ENCODE assay signal across 16 mouse cellular contexts in genomic region chr17:5080884-5081419, GRCm38 (mm10).
DNase-seq lines count a peak whose midpoint lies in the region; ATAC-seq and TF ChIP-seq lines count a peak whose summit lies in the region.
"Had no signal": no experiment of that assay in that cellular context is flagged by ENCODE, and none has a peak within 500 bp of the region (broad histone marks: within the 10 kb centered on the region; RNA-seq: fewer than 3 reads in every experiment).

No protein-coding gene starts in this region.

- TF ChIP-seq CTCF in liver, embryonic 14.5 days (IDR thresholded peaks at IDR 0.05; ENCODE audit: low read depth), result no peak
- no peak for TF ChIP-seq CTCF in bone marrow macrophage, adult 2 months (IDR thresholded peaks at IDR 0.05; ENCODE audit: low read depth, low read length)

- WGBS in liver, embryonic 14.5 days (ENCODE audit: insufficient replicate concordance), result 33% methylated on average over 12 of the region's 12 CpGs
- 49% methylated on average over 12 of the region's 12 CpGs for WGBS in liver, embryonic 12.5 days (ENCODE audit: insufficient replicate concordance)
- WGBS in hindbrain, embryonic 12.5 days, result 61% methylated on average over 12 of the region's 12 CpGs

- no peaks in the 10 kb centered on the region for H3K36me3 ChIP-seq in liver, embryonic 14.5 days (replicated peaks; ENCODE audit: control insufficient read depth, insufficient read depth, low read depth)
- H3K36me3 ChIP-seq in liver, embryonic 12.5 days, result no peaks in the 10 kb centered on the region
- H3K36me3 ChIP-seq in hindbrain, embryonic 12.5 days, result no peaks in the 10 kb centered on the region
- H3K36me3 ChIP-seq: embryonic facial prominence, embryonic 15.5 days had no signal

- H3K27me3 ChIP-seq in liver, embryonic 14.5 days (ENCODE audit: control insufficient read depth, insufficient read depth, low read length), result no peaks in the 10 kb centered on the region
- no peaks in the 10 kb centered on the region for H3K27me3 ChIP-seq in liver, embryonic 12.5 days (replicated peaks)
- no peaks in the 10 kb centered on the region for H3K27me3 ChIP-seq in hindbrain, embryonic 12.5 days
- H3K27me3 ChIP-seq: embryonic facial prominence, embryonic 15.5 days; forebrain, embryonic 13.5 days; Patski had no signal

- no peaks in the 10 kb centered on the region for H3K9me3 ChIP-seq in liver, embryonic 14.5 days (ENCODE audit: control insufficient read depth, low read length)
- H3K9me3 ChIP-seq in liver, embryonic 12.5 days (replicated peaks), result no peaks in the 10 kb centered on the region
- H3K9me3 ChIP-seq in hindbrain, embryonic 12.5 days (replicated peaks), result no peaks in the 10 kb centered on the region
- H3K9me3 ChIP-seq: embryonic facial prominence, embryonic 15.5 days; forebrain, embryonic 13.5 days had no signal

- peak; percentile 7 for DNase-seq in cerebellum, adult 11-12 months
- DNase-seq in cerebellum, adult 11 months, result no peak
- DNase-seq in liver, embryonic 14.5 days (ENCODE audit: low read depth in 3 of 3, low spot score in 3 of 3), result no peak
- DNase-seq in left cerebral cortex, adult 18-20 months (ENCODE audit: low spot score in 2 of 2), result no peak
- DNase-seq: cerebellum, postnatal 14 days; gastrocnemius, adult 2 months; kidney, adult 18-20 months; kidney, postnatal 25 days; right cerebral cortex, postnatal 14 days had no signal

- no peak overlapping the region for H3K4me3 ChIP-seq in liver, embryonic 14.5 days (ENCODE audit: insufficient read depth in 1 of 2, low read depth in 2 of 2, low read length in 2 of 2)
- H3K4me3 ChIP-seq in liver, embryonic 12.5 days, result no peak overlapping the region
- no peak overlapping the region for H3K4me3 ChIP-seq in bone marrow macrophage, adult 2 months (ENCODE audit: insufficient read depth, low read length)
- no peak overlapping the region for H3K4me3 ChIP-seq in hindbrain, embryonic 12.5 days
- H3K4me3 ChIP-seq: embryonic facial prominence, embryonic 15.5 days; forebrain, embryonic 13.5 days; gastrocnemius, adult 2 months had no signal

- no peak for TF ChIP-seq EP300 in liver, embryonic 14.5 days (IDR thresholded peaks at IDR 0.05; ENCODE audit: low read depth)

- H3K9ac ChIP-seq in liver, embryonic 14.5 days (replicated peaks), result no peak overlapping the region
- no peak overlapping the region for H3K9ac ChIP-seq in liver, embryonic 12.5 days
- no peak overlapping the region for H3K9ac ChIP-seq in hindbrain, embryonic 12.5 days
- H3K9ac ChIP-seq: embryonic facial prominence, embryonic 15.5 days; forebrain, embryonic 13.5 days had no signal

- H3K4me2 ChIP-seq in liver, embryonic 14.5 days (ENCODE audit: low read depth), result 0 out of 2 replicates have a peak overlapping the region, but pooled peaks have one; percentile 6
- no peak overlapping the region for H3K4me2 ChIP-seq in liver, embryonic 12.5 days
- no peak overlapping the region for H3K4me2 ChIP-seq in hindbrain, embryonic 12.5 days (replicated peaks)
- H3K4me2 ChIP-seq: embryonic facial prominence, embryonic 15.5 days; forebrain, embryonic 13.5 days had no signal

- peaks cover 9 to 36% of the 10 kb centered on the region in 2 experiments; a peak in 3 of 4 replicates for H3K4me1 ChIP-seq in liver, embryonic 14.5 days (replicated peaks; ENCODE audit: control insufficient read depth in 2 of 2, insufficient read depth in 2 of 2, low read length in 1 of 2)
- peaks cover 76% of the 10 kb centered on the region for H3K4me1 ChIP-seq in liver, embryonic 12.5 days
- peaks cover 38% of the 10 kb centered on the region for H3K4me1 ChIP-seq in bone marrow macrophage, adult 2 months (ENCODE audit: control insufficient read depth, insufficient read depth, low read length)
- peaks cover 82% of the 10 kb centered on the region for H3K4me1 ChIP-seq in hindbrain, embryonic 12.5 days

- no peak for TF ChIP-seq POLR2A in bone marrow macrophage, adult 2 months (IDR thresholded peaks at IDR 0.05; ENCODE audit: borderline replicate concordance, low read depth, low read length)

- no peak overlapping the region for H3K27ac ChIP-seq in liver, embryonic 14.5 days
- no peak overlapping the region for H3K27ac ChIP-seq in liver, embryonic 12.5 days
- 0 out of 2 replicates have a peak overlapping the region, but pooled peaks have one; percentile 21 for H3K27ac ChIP-seq in bone marrow macrophage, adult 2 months (ENCODE audit: insufficient read depth, low read depth, low read length)
- H3K27ac ChIP-seq in hindbrain, embryonic 12.5 days, result no peak overlapping the region
- H3K27ac ChIP-seq: forebrain, embryonic 13.5 days had no signal

- ATAC-seq in liver, embryonic 14.5 days (ENCODE audit: insufficient read depth), result no peak
- ATAC-seq in liver, embryonic 12.5 days, result no peak
- ATAC-seq in megakaryocyte progenitor cell, adult 5-6 weeks (replicated peaks; ENCODE audit: poor library complexity), result peak; percentile 67
- ATAC-seq in hindbrain, embryonic 12.5 days (ENCODE audit: low FRiP score), result no peak
- ATAC-seq: forebrain, embryonic 13.5 days; Patski had no signal
